Mouse (Mus musculus): ENCODE data around the gene Apbb2.
A peak's percentile ranks its signal among the peaks of the same experiment; 100 is the strongest.

Gene Apbb2

DNA sequence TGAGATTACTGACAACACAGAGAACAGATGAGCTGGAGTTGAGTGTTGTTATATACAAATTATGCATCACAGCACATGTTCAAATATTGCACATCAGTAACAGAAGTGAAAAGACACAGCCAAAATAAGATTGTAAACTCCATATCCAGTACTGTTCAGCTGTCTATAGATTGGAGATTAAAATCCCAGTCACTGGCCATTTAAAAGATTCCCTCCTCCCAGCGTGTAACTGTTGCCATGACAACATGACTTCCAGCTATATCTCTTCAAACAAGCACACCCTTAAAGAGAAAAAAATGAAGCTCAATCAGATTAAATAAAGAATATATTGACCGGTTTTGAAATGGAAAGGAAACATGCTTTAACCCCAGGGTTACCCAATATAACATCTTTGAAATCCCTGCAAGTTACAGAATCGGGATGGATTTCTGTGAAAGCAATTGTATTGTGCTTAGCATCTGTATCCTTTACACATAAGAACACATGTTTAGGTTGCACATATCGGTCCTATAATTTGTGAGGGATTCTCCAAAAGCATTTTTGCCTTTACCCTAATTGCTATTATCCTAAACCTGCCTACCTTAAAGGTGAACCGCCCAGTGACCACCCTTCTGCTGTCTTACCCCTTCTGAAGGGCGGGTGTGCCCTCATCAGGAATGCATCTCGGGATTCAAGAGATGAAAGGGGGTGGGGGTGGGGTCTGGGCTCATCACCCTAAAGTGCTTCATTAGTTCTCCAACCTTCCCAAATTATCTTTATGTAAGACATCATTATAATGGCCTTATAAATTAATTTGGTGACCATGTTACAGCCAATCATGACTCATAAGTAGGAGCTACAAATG, 202.7 kb downstream of the Apbb2 start:
- DNase-seq (ENCODE audit: low spot score in 2 of 2) = no peak

DNA sequence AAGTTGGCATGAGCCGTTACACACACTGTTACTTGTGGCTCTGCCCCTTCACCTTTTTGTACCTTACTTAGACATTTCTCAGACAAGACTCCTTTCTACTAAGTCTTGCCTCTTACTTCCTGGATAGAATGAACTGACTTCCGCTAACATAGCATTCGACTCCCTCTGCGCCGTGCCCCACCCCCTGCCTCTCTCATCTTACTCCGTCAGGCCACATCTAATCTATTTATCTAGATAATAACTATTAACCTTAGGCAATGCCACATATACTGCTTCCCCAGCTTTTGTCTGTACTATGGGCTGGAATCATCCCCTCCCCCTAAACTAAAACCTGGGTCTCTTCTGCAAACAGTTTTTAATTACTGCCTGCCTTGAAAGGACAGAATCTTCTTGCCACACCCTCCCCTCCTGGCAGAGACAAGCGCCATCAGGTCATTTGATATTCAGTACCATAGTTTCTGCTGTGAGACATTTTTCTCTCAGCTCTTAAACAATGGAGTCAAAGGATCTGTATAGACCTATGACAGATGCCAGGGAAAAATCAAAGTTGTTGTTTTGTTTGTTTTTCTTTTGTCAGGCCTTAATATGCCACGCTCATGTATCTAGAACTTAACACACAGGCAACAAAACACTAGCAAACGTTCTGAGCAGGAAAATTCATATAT, 203.4 kb downstream of the Apbb2 start:
- no peak for DNase-seq (ENCODE audit: low spot score in 2 of 2)

DNA sequence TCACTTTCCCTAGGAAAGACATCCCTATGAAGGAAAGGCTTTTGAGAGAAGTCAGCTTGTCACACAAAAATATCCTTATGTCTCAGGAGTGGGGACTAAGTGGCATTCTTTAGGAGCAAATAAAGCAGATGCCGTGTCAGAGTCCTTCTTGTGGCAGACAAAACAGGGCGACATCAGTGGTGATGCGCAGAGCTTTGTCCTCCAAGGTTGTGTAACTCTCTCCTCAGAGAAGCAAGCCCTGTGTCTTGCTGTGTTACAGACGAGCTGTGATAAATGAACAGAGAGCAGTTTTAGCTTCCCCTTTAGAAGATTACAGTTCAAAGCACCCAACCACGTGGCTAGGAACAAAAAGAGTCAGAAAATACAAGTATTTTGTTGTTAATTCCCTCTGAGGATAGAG, 205.2 kb downstream of the Apbb2 start:
- no peak for DNase-seq (ENCODE audit: low spot score in 2 of 2)

DNA sequence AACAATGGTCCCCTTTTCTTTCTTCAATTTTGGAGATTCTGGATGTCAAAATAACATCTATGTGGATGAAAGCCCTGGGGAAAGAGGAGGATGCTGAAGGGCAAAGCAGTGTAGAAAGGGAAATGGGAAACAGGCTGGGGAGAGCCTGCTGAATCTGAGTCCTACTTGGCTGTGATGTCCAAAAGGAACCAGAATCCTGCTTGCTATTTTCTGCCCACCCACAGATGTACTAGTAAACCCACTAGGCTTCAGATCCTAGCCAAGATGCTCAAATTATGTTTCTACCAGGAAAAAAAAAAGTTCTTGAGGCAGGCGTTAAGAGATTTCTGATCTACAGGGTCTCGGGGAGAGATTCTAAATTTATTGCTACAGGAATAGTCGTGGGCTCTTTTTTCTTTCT, 205.8 kb downstream of the Apbb2 start:
- DNase-seq (ENCODE audit: low spot score in 2 of 2) = no peak

DNA sequence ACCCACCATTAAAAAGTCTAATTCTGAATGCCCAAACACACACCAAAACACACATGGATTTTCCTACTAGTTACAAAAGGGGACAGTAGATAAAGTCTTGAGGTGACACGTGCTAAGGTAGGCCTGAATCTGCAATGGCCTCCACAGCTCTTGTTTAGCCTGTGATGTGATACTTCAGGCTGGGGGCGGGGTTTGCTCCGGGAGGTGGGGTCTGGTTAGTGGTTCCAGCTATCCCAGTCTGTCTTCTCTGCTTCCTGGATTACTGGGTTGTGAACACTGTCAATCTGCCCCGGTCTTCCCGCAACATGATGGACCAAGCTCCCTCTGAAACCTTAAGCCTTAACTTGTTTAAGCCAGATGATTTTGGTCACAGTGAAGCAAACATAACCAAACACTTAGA, 210.0 kb downstream of the Apbb2 start:
- no peak for DNase-seq (ENCODE audit: low spot score in 2 of 2)

DNA sequence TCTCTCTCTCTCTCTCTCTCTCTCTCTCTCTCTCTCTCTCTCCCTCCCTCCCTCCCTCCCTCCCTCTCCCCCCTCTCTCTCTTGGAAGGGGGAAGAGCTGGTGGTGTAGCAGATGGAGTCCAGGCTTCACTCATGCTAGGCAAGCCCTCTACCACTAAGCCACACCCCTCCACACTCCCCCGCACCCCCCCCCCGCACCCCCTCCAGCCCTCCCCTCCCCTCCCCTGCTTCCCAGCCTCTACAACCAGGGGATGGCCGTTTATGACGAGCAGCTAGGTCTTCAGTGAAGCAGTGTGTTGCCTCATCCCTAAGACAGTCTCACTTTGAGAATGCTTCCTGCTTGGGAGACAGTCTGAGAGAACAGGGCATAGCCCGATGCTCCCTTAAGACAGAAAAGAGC, 210.6 kb downstream of the Apbb2 start:
- no peak for DNase-seq (ENCODE audit: low spot score in 2 of 2)

DNA sequence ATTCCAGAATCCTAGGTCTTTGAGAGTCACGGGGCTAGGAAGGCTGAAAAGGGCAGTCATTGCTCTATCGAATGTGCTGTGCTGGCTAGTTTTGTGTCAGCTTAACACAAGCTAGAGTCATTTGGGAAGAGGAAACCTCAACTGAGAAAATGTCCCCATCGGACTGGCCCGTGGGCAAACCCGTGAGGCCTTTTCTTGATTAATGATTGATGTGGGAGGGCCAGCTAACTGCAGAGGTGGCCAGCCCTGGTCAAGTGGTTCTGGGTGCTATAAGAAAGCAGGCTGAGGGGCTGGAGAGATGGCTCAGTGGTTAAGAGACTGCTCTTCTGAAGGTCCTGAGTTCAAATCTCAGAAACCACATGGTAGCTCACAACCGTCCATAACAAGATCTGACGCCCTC, 212.2 kb downstream of the Apbb2 start:
- DNase-seq (ENCODE audit: low spot score in 2 of 2) = no peak

DNA sequence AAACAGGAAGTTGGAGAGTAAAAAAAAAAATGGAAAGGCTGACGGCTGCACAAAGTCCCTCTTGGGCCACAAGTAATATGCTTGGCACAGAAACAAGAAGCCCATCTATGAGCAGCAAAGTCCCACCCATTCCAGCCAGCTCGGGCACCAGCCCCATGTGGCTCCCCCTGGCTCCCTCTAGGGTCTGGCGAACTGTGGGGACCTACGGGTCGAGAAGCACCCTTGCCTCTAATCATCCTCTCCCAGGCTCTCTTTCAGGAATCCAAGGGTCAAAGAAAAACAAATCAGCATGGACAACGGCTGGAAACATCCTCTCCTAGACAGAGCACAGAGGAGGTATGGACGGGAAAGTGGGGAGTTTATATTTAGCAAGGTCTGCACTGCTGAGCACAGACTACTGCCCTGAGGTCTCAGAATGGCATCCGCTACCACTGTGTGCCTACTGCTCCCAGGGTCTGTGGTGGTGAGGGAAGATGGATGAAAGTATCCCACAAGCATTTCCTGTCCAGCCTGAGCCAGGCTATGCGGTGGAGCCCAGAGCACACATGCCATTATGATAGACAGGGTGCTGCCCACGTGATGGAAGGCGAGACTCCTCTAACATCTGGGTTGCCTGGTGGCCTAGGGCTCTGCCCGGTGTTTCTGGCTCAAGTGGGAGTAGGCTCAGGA, 212.7 kb downstream of the Apbb2 start:
- no peak for DNase-seq (ENCODE audit: low spot score in 2 of 2)

DNA sequence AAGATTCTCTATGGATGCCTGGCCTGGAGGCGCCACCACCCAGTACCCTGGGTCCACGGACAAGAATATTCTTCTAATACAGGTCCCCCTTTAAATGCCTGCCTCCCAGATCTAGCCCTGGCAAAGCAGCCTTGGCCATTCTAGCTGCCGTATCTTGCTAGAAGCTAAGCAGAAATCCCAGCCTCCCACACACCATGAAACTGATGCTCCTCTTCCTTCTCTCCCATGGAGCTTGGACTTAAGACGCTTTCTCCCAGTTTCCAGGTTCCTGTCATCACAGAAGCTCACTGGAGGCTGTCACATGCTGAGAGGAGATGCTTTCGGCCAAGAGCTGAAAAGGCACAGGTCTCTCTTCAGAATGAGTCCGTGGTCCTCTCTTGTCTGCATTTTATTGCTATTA, 213.3 kb downstream of the Apbb2 start:
- no peak for DNase-seq (ENCODE audit: low spot score in 2 of 2)

DNA sequence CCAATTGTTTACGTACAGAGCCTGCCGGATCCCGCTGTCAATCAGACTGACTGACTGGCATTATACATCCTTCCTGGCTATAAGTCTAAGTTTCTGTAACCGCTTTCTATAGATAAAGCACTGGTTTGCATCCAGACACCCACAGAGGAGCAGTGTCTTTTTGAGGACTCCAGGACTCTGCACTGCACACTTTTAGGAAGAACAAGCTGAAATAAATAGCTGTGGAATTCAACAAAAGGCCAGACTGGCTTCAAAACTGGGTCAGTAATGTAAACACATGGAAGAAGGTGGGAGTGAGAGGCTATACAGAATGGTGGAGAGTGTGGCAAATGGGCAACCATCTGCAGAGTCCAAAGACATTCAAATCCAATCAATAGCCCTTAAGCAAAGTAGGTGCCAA, 218.0 kb downstream of the Apbb2 start:
- DNase-seq (ENCODE audit: low spot score in 2 of 2) = no peak

DNA sequence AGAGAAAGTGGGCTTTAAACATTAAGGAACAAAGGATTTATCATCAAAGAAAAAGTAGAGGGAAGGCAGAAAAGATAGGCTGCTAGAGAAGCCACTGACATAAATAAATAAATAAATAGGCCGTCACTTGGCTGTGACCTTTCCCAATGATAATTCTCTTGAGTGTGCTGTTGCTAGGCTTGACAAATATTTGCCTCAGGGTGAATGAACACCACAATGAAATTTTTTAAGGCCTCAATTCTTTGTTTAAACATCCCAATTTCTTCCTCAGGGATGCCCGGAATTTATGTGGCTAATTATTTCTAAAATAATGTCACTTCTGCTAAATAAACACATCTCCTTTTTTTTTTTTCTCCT, 219.3 kb downstream of the Apbb2 start:
- no peak for DNase-seq (ENCODE audit: low spot score in 2 of 2)

DNA sequence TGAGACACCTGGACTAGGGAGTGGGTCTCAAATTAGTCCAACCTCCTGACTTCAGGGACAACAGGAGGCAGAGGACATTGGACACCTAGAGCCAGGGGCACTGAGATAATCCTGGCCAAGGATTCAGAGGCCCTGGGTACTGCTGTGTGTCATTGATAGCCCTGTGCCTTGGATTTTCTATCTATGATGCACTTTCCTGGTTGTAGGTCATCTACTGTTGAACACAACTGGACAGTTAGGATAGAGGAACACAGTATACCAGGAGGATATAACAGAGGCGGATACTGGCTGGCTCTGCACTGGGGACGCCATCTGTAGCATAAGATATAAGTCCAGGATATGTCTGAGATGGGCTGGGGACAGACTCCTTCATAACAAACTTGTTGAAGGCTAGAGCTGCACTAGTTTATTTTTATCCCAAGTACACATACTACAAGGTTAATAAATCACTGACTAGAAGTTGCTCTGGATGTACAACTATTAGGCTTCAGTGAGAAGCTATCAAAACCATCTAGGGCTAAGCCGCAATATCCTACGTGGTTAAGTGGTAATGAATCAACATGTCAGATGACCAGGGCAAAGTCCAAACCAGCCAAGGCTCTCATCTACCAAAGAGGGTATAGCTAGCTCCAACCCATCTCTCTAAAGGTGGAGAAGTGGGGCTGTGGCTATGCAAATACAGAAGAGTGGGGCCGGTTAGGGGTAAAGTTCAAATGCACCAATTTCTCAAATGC, 219.9 kb downstream of the Apbb2 start:
- DNase-seq (ENCODE audit: low spot score in 2 of 2) = no peak

DNA sequence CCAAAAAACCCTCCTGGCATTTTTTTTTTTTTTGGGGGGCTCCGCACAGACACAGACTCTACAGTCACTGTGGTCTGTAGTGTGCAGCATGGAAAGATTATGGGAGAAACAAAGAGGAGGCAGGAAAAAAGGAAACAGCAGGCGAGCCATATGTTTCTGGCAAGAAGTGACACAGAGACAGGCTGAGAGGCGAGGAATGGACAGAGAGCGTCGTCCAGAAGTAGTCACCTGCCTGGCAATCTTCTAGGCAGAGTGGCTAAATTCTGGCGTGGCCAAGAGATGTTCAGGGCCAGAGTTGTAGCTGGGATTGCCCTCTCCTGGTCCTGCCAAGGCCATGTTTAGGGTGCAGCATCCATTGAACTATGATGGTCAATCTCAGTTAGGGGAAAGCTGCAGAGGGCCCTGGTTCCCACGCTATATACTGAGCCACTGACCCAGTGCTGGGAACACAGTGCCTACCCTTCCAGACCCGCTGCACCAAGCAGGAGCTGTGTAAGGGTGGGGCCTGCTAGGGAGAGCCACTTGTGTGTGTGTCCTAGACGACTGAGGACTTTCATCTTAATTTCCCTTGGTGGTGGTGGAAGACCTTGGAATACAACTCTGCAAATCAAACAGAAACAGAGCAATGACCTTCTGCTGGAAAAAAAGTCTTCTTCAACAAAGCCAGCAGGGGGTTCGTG, 224.7 kb downstream of the Apbb2 start:
- DNase-seq (ENCODE audit: low spot score in 2 of 2) = no peak

DNA sequence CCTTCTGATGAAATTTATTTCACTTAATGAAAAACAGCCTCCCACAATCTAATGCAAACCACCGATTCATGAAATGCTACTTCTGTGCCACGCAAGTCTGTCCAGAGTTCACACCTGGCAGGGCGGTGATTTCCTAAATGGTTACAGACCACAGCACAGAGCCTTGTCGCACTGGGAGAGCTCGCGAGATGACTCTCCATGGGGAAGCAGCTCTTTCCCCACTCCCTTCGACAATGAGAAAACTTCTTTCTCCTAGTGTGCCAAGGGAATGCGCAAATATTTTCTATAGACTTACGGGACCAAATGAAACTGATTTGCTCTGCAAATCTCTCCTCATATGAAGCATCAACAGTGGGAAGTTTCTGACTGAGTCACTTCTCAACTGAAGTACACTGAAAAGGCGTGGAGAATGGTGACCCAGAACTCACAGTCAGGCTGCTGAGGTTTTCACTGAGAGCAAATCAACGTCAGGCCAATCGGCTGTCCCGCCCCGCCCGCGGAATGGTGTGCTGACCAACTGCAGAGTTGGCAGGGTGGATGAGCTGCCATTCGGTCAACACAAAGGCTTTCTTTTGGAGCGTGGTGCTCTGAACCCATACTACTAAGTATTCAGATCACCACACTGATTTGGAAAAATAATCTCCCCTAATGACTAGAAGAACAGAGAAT, 225.6 kb downstream of the Apbb2 start:
- no peak for DNase-seq (ENCODE audit: low spot score in 2 of 2)

DNA sequence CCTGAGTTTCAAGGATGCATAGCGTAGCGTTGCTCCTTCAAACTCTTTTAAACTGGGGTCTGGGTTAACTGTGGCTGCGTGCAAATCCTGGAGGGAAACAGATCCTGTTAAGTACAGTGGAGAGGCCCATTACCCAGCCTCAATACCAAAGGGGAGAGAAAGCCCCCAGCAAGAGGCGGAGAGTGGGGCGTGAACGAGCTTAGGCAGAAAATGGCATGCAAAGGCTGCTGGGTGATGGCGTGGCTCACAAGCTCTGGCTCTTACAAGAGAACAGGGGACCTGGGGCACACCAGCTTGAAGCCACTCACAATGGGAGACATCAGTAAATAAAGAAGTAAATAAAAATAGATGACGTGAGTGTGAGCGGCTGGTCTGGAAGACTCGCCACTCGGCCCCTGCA, 226.8 kb downstream of the Apbb2 start:
- DNase-seq (ENCODE audit: low spot score in 2 of 2) = no peak

DNA sequence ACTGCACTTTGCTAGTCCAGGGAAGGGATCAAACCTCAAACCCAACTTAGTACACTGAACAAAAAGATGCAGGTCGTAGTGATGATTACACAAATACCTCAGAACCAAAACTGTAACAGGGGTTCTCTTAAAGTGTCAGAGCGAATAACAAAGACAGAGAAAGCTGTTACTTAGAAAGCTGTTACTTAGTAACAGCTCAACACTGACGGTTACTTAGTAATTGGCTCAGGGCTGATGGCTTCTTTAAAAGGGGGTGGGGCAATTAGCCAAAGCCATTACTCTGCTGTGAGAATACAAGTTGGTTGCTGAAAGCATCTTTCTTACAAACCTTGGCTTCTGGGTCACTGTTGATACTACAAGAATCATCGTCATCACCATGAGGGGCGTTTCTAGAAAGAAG, 227.3 kb downstream of the Apbb2 start:
- DNase-seq (ENCODE audit: low spot score in 2 of 2) = no peak

DNA sequence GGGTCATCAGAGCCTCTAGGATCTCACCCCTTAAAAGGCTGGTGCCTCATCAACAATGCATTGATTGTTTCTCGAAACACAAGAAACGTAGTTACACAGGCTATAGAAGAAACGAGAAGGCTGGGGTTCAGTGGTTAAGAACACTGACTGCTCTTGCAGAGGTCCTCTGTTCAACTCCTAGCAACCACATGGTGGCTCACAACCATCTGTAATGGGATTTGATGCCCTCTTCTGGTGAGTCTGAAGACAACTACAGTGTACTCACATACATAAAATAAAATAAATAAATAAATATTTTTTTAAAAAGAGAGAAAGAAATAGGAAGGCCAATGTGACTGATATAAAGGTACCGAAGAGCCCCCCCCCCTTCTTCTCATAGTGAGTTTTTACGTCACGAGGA, 228.0 kb downstream of the Apbb2 start:
- DNase-seq (ENCODE audit: low spot score in 2 of 2) = no peak

DNA sequence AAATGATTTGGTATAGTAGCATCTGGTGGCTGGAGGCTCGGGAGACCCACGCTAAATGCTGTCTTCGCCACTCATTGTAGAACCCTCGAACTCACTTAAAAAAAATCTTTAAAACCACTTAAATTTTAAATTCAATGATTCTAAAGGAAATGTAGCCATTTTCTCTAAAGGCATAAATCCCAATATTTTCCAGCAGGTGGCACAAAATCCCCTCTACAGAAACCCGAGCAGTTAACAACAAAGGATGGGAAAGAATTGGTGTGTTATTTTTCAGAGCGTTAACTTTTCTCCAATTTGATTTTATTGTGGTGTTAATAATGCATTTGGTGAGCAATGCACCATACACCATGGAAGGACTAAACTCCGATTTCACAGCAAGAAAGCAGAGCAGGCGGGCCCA, 231.1 kb downstream of the Apbb2 start:
- DNase-seq (ENCODE audit: low spot score in 2 of 2) = no peak

DNA sequence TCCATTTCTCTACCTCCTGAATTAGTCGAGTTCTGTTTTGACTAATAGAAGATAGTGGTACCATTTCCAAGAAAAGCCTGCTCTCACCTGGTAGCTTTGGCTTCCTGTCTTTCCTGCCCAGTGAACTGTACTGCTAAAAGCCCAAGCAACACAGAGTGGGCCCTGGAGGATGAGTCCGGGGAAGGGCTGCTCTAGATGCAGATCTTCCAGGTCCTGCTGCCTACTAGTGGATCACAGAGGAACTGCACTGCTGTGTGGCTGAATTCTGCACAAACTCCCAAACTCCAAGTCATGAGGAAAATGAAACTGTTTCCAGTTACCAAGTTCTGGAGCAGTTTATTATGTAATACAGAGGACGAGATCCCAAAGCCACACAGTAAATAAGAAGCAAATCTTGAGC, 232.9 kb downstream of the Apbb2 start:
- DNase-seq (ENCODE audit: low spot score in 2 of 2) = peak; percentile 5 to 48

DNA sequence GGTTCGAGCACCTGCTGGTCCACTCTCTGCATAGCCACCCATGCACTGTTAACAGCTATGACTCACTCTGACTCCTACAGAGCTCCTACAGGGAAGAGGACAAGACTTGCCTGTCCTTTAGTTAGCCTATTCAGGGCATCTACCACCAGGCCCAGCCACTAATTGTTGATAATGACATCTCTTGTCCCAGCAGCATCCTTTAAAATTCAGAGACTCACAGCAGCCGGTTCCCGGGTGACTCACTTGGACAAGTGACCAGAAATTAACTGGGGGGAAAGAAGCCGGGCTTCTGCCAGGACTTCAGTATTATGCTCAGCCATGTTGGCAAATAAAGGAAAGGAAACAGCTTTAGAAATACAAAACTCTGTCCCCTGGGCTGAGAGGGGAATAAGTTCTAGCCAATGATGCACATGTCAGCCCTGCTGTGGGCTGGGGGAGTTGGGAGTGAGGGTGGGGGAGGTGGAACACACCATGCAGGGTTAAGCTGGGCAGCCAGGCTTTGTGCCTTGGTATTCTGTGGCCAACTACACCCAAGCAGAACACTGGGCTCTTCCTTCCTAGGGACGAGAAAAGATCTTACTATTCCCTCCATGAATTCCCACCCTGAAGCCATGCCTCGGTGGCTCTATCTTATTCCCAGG, 233.7 kb downstream of the Apbb2 start:
- no peak for DNase-seq (ENCODE audit: low spot score in 2 of 2)

DNA sequence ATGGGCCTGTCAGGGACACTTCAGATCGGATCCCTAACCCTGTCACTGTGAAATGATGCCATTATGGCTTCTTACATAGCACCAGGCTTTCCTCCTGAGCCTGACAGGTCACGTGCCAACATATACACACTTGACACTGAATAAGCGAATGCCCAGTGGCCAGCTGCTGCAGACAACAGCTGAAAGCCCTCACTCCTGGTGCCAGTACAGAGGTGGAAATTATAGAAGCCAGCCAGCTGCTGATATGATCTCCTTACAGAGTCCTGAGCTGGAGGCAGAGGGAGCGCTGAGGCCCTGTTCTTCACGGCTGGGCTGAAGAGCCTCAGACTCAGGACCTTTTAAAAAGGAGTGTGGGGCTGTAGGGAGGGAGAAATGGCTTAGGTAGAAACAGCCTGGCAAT, 234.5 kb downstream of the Apbb2 start:
- no peak for DNase-seq (ENCODE audit: low spot score in 2 of 2)
